Mouse (Mus musculus) liver, postnatal 0 days (tissue): ENCODE measurements at regions not wholly inside any gene's neighbourhood (a gene's known extent, or its start where the extent isn't known, plus 50 kb on each side); places are given as distances from the start of the nearest gene placed in this dataset.

Experiments
- CTCF ChIP-seq: sonication (generic); IDR thresholded peaks from 2 replicates; pipeline ENCODE4 v1.5.1; 2016; ENCODE audit warnings: antibody characterized with exemption, low read depth
- EP300 ChIP-seq: IDR thresholded peaks from 2 replicates; pipeline ENCODE4 v1.6.1; 2016; ENCODE audit warnings: antibody characterized with exemption, low read depth, mild to moderate bottlenecking

- TF ChIP-seq EP300 (no peak), CTCF (no peak)
These were observed 417.6 kb downstream of the Cmpk2 start for GRCm38 (mm10) chr12:26886635-26887014.
